Mouse (Mus musculus) stomach, embryonic 16.5 days (tissue): Measurements from ENCODE around the gene Gm11084. TPM values are rescaled to one million over a fixed set of nuclear protein-coding genes. Genes with fewer than 3 reads are reported as not detected.
"Not testable (repeated sequence)": the region's sequence is repeated elsewhere in the genome, so short reads cannot be mapped to it uniquely, and the experiment has no call there.

Source experiments
- ATAC-seq: fragments of 200-750 bp; cut with Nextera tagmentation; 2 replicates; pipeline ENCODE4 v1.8.0; 2017; ENCODE audit warnings: moderate number of reproducible peaks, moderate TSS enrichment; ENCODE audit not compliant: insufficient read depth, low FRiP score
- H3K27ac ChIP-seq: fragments of 300-500 bp; sonication (generic); 2 replicates; pipeline ENCODE4 v1.5.1; 2014; ENCODE audit warnings: low read length
- H3K27me3 ChIP-seq: fragments of 300-500 bp; sonication (generic); 2 replicates; pipeline ENCODE4 v1.6.1; 2014; ENCODE audit warnings: low read length, control low read depth, mixed read lengths; ENCODE audit not compliant: control insufficient read depth, insufficient read depth
- H3K36me3 ChIP-seq: fragments of 300-500 bp; sonication (generic); 2 replicates; pipeline ENCODE4 v1.6.1; 2014; ENCODE audit warnings: low read length; ENCODE audit not compliant: control insufficient read depth, insufficient read depth
- H3K4me1 ChIP-seq: fragments of 300-500 bp; sonication (generic); 2 replicates; pipeline ENCODE4 v1.6.1; 2014; ENCODE audit warnings: low read length, control low read depth, mixed read lengths; ENCODE audit not compliant: control insufficient read depth, insufficient read depth
- H3K4me2 ChIP-seq: fragments of 300-500 bp; sonication (generic); 2 replicates; pipeline ENCODE4 v1.6.1; 2014; ENCODE audit warnings: low read depth, low read length, mixed read lengths
- H3K4me3 ChIP-seq: fragments of 300-500 bp; sonication (generic); replicated peaks from 2 replicates; pipeline ENCODE4 v1.5.1; 2014; ENCODE audit warnings: mild to moderate bottlenecking, low read length
- H3K9ac ChIP-seq: fragments of 300-500 bp; sonication (generic); 2 replicates; pipeline ENCODE4 v1.6.1; 2014; ENCODE audit warnings: low read length
- H3K9me3 ChIP-seq: fragments of 300-500 bp; sonication (generic); replicated peaks from 2 replicates; pipeline ENCODE4 v1.6.1; 2016; ENCODE audit warnings: low read length, control low read depth; ENCODE audit not compliant: control insufficient read depth
- WGBS: fragments of 180-500 bp; shearing (Covaris S2); extraction: QIAGEN DNeasy Blood & Tissue Kit; methylation state at CpG from one replicate; pipeline ENCODE4 v1.1.7; 2014; 5-methylcytosine and 5-hydroxymethylcytosine counted together
- polyA plus RNA-seq: library from polyadenylated mRNA; unstranded; fragments of >200 nt; fragmentation: Nextera tagmentation; extraction: Ambion mirVana; gene quantifications from 2 replicates; pipeline ENCODE4 v1.2.1, GENCODE M21; 2015

Gene Gm11084
- polyA plus RNA-seq = not detected in 2 replicates

DNA sequence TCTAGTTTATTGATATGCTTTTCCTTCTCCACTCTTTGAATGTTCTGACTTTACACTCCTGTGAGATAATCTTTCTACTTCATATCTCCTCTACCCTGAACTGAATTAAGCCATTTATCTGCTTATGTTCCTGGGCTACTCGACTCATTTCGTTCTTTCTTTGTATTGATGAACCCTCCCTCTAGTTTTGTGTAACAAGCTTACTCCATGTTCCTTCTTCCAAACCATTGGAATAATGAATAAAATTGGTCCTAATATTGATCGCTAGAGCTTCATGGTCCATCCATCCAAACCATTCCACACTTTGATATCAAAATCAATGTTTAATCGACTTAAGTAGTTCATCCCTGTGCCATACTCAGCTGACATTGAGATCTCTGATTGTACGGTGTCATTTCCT, at the start of gene Gm11084:
TSS of gene Gm11084 (minus strand) at position 101 of the 400 bp plus-strand sequence.
- no peak within 1 kb of the TSS for H3K4me3 ChIP-seq
- no peak for ATAC-seq

DNA sequence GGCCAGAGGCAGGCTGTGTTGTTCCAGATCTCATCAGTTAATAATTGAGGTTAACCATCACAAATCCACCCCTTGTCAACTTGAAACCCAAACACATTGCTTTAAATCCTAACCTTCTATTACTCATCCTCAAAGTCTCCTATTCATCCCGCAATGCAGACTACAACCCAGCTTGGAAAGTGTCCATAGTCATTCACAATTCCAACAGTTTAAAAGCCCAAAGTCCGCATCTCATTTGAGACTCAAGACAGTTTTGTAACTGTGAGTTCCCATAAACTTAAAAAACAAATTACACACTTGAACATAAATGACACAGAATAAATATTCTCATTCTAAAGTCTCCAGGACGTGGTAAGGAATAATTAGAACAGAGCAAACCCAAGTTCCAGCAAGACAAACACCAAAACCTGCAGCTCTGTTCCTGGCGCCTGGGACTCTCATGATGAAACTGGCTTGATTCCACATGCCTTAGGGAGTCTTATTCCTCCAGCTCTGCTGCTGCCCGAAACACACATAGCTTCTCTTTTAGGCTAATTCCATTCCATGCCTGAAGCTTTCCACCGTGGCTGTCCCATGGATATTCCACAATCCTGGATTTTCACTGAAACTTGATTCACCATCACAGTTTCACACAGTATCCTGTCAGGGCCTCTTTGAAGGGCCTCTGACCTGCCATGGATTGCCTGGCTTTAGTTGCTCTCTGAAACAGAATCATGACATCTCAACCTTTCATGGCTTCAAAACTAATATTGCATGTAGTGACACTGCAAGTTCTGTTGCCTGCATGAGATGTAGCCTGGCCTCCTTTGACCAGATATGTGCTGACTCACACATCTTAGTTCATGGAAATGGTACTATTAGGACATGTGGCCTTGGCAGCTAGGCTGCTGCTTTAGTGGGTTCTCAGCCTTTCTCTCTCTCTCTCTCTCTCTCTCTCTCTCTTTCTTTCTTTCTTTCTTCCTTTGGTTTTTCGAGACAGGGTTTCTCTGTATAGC, 44.8 kb upstream of the Gm11084 start:
- H3K9me3 ChIP-seq = no peaks in the 10 kb centered on the region

More for the DNA sequence above, at the start of gene Gm11084:
- Histone ChIP-seq H3K4me2 (no peak within 1 kb of the TSS), H3K36me3 (no peaks in the 10 kb centered on the region; the same call in 1 of the 2 replicates), H3K9me3 (peaks cover 4% of the 10 kb centered on the region; the same call in 1 of the 2 replicates), H3K4me1 (0 out of 2 replicates have a peak, but pooled peaks cover 3% of the 10 kb centered on the region), H3K27ac (no peak within 1 kb of the TSS), H3K9ac (no peak within 1 kb of the TSS), H3K27me3 (no peaks in the 10 kb centered on the region)
- 92% methylated on average over 5 of the region's 5 CpGs for WGBS

DNA sequence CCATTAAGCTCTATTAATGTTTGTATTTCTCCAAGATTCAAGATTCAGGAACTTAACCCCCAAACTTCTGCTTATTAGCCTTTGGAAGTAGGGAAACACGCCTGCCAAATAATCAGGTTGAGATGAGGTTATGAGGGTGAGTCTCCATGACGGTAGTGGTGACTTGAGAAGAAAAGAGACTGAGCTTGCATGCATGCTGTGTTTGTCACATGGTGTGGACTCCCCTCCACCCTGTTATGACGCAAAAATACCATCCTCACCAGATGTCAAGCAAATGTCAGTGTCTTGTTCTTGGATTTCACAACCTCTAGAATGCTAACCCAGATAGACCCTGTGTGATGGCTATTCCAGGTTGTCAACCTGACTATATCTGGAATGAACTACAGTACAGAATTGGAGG, 43.3 kb upstream of the Gm11084 start:
- Histone ChIP-seq H3K27ac (no peak overlapping the region), H3K9ac (no peak overlapping the region), H3K27me3 (no peaks in the 10 kb centered on the region), H3K36me3 (no peaks in the 10 kb centered on the region), H3K4me3 (no peak overlapping the region), H3K4me1 (no peaks in the 10 kb centered on the region), H3K4me2 (no peak overlapping the region), H3K9me3 (no peaks in the 10 kb centered on the region)
- WGBS = 93% methylated on average over 3 of the region's 3 CpGs
- ATAC-seq = no peak

More for the DNA sequence above, 44.8 kb upstream of the Gm11084 start:
- Histone ChIP-seq H3K4me1 (no peaks in the 10 kb centered on the region), H3K4me2 (no peak overlapping the region), H3K4me3 (no peak overlapping the region), H3K36me3 (no peaks in the 10 kb centered on the region), H3K27ac (no peak overlapping the region), H3K9ac (no peak overlapping the region), H3K27me3 (no peaks in the 10 kb centered on the region)
- WGBS = 70% methylated on average over 7 of the region's 7 CpGs
- no peak for ATAC-seq

DNA sequence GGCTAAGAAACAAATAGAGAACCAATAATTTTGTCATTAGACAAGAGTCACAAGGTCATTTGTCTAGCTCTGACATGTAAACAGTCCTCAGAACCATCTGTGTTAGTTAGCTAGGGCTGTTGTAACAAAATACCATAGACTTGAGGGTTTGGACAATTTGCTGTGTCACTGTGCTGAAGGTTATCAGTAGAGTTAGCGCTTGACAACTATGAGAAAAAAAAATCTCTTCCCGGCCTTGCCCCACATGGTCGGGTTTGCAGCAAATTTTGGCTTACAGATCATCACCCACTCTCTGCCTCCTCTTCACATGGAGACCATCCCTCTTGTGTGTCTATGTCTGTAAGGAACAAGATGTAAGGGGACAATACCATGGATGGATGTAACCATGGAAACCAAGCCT, 41.5 kb upstream of the Gm11084 start:
- H3K9me3 ChIP-seq = no peaks in the 10 kb centered on the region
- H3K4me1 ChIP-seq = no peaks in the 10 kb centered on the region
- no peak overlapping the region for H3K9ac ChIP-seq
- H3K27me3 ChIP-seq = no peaks in the 10 kb centered on the region
- no peak overlapping the region for H3K4me2 ChIP-seq
- no peaks in the 10 kb centered on the region for H3K36me3 ChIP-seq
- no peak overlapping the region for H3K27ac ChIP-seq
- 42% methylated on average over 3 of the region's 3 CpGs for WGBS
- no peak for ATAC-seq
- H3K4me3 ChIP-seq = no peak overlapping the region

DNA sequence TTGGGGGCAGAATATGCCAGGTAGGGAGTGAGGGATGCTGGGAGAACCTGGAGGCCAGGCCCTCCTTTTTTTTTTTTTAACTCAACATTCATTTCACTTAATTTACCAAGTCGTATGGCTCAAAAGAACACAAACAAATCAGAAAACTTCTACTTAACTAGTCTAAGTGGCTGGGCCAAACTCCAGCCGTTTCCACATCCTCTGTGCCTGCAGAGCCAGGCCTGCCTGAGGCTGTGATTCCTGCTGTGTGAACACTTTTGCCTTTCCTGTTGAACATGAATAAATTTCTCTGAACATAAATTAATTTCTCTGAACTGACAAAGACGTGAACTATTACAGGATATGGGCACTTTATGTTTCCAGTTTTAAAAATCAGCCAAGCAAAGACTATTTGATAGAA, 40.6 kb upstream of the Gm11084 start:
- Histone ChIP-seq H3K27me3 (no peaks in the 10 kb centered on the region), H3K4me1 (no peaks in the 10 kb centered on the region), H3K27ac (no peak overlapping the region), H3K4me2 (no peak overlapping the region), H3K36me3 (no peaks in the 10 kb centered on the region), H3K4me3 (no peak overlapping the region), H3K9me3 (no peaks in the 10 kb centered on the region), H3K9ac (no peak overlapping the region)
- no peak for ATAC-seq
- 35% methylated on average over 3 of the region's 3 CpGs for WGBS

DNA sequence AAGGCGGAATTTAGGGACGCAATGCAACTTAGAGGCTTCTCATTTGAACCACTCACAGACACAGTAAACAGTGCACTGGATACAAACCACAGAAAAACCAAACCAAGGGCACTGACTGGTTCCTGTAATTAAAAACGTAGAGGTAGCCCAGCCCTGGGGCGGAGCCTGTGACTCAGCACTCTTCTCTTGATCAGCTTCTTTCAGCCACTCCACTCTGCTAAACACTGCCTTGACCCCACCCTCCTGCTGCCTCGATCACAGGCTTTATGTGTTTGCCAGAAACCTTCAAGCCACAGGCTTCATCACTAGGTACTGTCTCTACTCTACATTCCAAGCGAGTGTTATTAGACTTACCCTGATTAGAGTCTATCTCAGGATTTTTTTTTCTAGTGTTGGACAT, 37.3 kb upstream of the Gm11084 start:
- no peak overlapping the region for H3K4me3 ChIP-seq
- H3K36me3 ChIP-seq = no peaks in the 10 kb centered on the region
- no peaks in the 10 kb centered on the region for H3K4me1 ChIP-seq
- no peak overlapping the region for H3K9ac ChIP-seq
- WGBS = 39% methylated on average over 6 of the region's 6 CpGs
- peak; percentile 80 for ATAC-seq
- no peaks in the 10 kb centered on the region for H3K27me3 ChIP-seq
- no peak overlapping the region for H3K4me2 ChIP-seq
- no peak overlapping the region for H3K27ac ChIP-seq
- no peaks in the 10 kb centered on the region for H3K9me3 ChIP-seq

DNA sequence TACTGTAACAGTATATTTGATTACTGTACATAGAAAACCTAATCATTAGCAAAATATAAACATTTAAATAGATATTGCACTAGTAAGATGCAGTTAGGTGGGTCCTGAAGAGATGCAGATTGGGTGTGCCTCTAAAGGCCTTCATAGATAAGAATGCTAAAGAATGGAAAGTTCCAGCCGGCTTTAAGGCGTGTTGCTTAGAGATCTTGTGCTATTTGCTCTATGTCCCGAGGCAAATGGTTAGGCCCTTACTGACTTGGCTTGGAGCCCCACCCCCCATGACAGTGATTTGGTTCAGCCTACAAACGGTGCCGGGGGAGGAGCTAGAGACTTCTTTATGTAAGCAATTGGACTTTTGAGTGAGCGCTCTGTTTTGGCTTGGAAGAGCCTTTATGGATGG, 34.5 kb upstream of the Gm11084 start:
- Histone ChIP-seq H3K27me3 (no peaks in the 10 kb centered on the region), H3K4me2 (no peak overlapping the region), H3K4me3 (no peak overlapping the region), H3K4me1 (no peaks in the 10 kb centered on the region), H3K9ac (no peak overlapping the region), H3K27ac (no peak overlapping the region), H3K36me3 (no peaks in the 10 kb centered on the region), H3K9me3 (peaks cover 4% of the 10 kb centered on the region; the same call in 1 of the 2 replicates)
- WGBS = 62% methylated on average over 6 of the region's 6 CpGs
- peak; percentile 40; the same call in 1 of the 2 replicates for ATAC-seq

DNA sequence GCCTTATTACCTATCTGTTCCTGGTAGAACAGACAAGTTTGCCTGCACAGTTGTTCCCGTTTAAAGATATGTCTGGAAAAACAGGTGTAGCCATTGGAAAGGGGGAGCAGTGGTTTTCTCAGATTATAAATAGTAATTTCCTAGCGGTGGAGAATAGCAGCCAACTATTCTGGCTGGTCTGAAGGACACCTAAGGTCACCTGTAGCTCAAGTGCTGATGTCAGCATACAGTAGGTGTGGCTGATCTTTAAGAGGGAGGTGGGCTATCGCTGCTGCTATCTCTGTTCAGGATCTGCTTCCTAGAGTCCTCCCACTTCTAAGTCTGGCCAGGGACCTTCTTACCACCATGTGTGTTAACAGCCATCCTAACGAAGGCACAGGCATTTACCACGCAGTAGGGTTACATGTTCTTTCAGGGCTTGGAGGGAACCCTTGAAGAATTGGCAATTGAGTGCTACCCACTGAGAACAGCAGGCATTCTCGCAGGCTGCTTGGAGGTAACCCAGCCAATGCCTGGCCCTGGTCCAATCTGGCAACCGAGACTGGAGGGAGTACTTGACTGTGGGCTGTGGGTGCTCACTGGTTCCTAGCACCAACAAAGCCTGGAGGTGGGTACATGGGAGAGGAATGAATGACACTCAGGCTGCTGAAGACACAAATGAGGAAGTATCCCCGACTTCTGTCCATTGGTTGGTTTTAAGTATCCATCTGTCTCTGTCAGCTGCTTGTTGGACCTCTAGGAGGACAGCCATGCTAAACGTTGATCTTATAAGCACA, 33.0 kb upstream of the Gm11084 start:
- peaks cover 4% of the 10 kb centered on the region; the same call in 1 of the 2 replicates for H3K9me3 ChIP-seq
- ATAC-seq = no peak
- no peak overlapping the region for H3K4me3 ChIP-seq
- no peaks in the 10 kb centered on the region for H3K36me3 ChIP-seq
- H3K4me2 ChIP-seq = no peak overlapping the region
- H3K27ac ChIP-seq = no peak overlapping the region
- 62% methylated on average over 9 of the region's 9 CpGs for WGBS
- H3K4me1 ChIP-seq = no peaks in the 10 kb centered on the region
- H3K9ac ChIP-seq = no peak overlapping the region
- H3K27me3 ChIP-seq = no peaks in the 10 kb centered on the region

DNA sequence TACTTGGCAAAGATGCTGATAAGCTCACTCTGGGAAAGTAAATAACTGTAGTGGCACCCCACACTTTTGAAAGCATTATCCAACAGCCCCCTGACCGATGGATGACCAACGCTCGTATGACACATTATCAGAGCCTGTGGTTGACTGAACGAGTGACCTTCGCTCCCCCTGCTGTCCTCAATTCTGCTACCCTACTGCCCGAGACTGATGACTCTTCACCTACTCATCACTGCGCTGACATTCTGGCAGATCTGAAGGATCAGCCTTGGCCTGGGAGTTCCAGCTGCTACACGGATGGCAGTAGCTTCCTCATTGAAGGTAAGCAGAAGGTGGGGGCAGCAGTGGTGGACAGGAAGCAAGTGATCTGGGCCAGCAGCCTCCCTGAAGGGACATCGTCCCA, 27.5 kb upstream of the Gm11084 start:
- not testable (repeated sequence) for H3K9ac ChIP-seq, H3K4me2 ChIP-seq, H3K36me3 ChIP-seq, H3K27ac ChIP-seq, ATAC-seq, H3K4me1 ChIP-seq, H3K27me3 ChIP-seq, H3K4me3 ChIP-seq
- H3K9me3 ChIP-seq = peaks cover 11% of the 10 kb centered on the region
- WGBS = 69% methylated on average over 9 of the region's 9 CpGs
